Mouse (Mus musculus) MEL (cell line): ENCODE results near the gene Ppp1r15b. TPM values are rescaled to one million over a fixed set of nuclear protein-coding genes. Genes with fewer than 3 reads are reported as not detected.

Source experiments
- DNase-seq: peaks from one replicate; pipeline ENCODE4 v3.0.0; 2011; ENCODE audit warnings: low read depth, low spot score
- H3K27ac ChIP-seq: 2 replicates; pipeline ENCODE4 v1.5.1; 2012; ENCODE audit warnings: low read depth, mild to moderate bottlenecking, control low read depth, low read length, moderate library complexity; ENCODE audit not compliant: control insufficient read depth
- H3K27me3 ChIP-seq, 2 experiments: fragments of 150-350 bp in 1 of 2; sonication (generic) in 1 of 2; 2 replicates each; pipeline ENCODE4 v1.6.1; 2012; ENCODE audit warnings: low read length in 2 of 2, mild to moderate bottlenecking in 2 of 2, improper control_type of control experiment in 1 of 2, moderate library complexity in 1 of 2; ENCODE audit not compliant: insufficient read depth in 2 of 2, control insufficient read depth in 1 of 2
- H3K36me3 ChIP-seq, 2 experiments: 2 replicates each; pipeline ENCODE4 v1.6.1; 2012 to 2014; ENCODE audit warnings: low read length in 2 of 2, improper control_type of control experiment in 1 of 2, inconsistent platforms in 1 of 2, mild to moderate bottlenecking in 1 of 2; ENCODE audit not compliant: insufficient read depth in 2 of 2, control insufficient read depth in 1 of 2
- H3K4me1 ChIP-seq, 2 experiments: fragments of 150-350 bp in 1 of 2; sonication (generic) in 1 of 2; 2 replicates each; pipeline ENCODE4 v1.6.1; 2012; ENCODE audit warnings: low read length in 2 of 2, improper control_type of control experiment in 1 of 2, mild to moderate bottlenecking in 1 of 2; ENCODE audit not compliant: insufficient read depth in 2 of 2, control insufficient read depth in 1 of 2
- H3K4me3 ChIP-seq, 2 experiments: fragments of 150-350 bp in 1 of 2; sonication (generic) in 1 of 2; 2 replicates each; pipeline ENCODE4 v1.5.1; 2012; ENCODE audit warnings: low read depth in 2 of 2, low read length in 2 of 2, mild to moderate bottlenecking in 2 of 2, moderate library complexity in 2 of 2, control low read depth in 1 of 2, improper control_type of control experiment in 1 of 2; ENCODE audit not compliant: control insufficient read depth in 1 of 2, insufficient read depth in 1 of 2
- H3K79me2 ChIP-seq: 2 replicates; pipeline ENCODE4 v1.6.1; 2012; ENCODE audit warnings: mild to moderate bottlenecking, low read length, moderate library complexity; ENCODE audit not compliant: control insufficient read depth, poor library complexity, insufficient read depth
- H3K9ac ChIP-seq: 2 replicates; pipeline ENCODE4 v1.6.1; 2012; ENCODE audit warnings: low read depth, mild to moderate bottlenecking, control low read depth, low read length, moderate library complexity; ENCODE audit not compliant: control insufficient read depth, poor library complexity, severe bottlenecking
- H3K9me3 ChIP-seq: fragments of 150-350 bp; sonication (generic); replicated peaks from 2 replicates; pipeline ENCODE4 v1.6.1; 2012; ENCODE audit warnings: mild to moderate bottlenecking, low read length, improper control_type of control experiment, moderate library complexity; ENCODE audit not compliant: insufficient read depth
- CHD1 ChIP-seq: IDR thresholded peaks from 2 replicates; pipeline ENCODE4 v1.6.1; 2012; ENCODE audit warnings: low read depth, mild to moderate bottlenecking, inconsistent platforms, low read length, improper control_type of control experiment
- CHD2 ChIP-seq: IDR thresholded peaks from 2 replicates; pipeline ENCODE4 v1.6.1; 2011; ENCODE audit warnings: low read length, improper control_type of control experiment
- ETS1 ChIP-seq: IDR thresholded peaks from 2 replicates; pipeline ENCODE4 v1.6.1; 2012; ENCODE audit warnings: low read depth, mild to moderate bottlenecking, inconsistent platforms, low read length, improper control_type of control experiment, moderate library complexity
- HCFC1 ChIP-seq: IDR thresholded peaks from 2 replicates; pipeline ENCODE4 v1.6.1; 2012; ENCODE audit warnings: low read depth, mild to moderate bottlenecking, inconsistent platforms, low read length, improper control_type of control experiment, moderate library complexity
- MAFK ChIP-seq: IDR thresholded peaks from 2 replicates; pipeline ENCODE4 v1.6.1; 2011; ENCODE audit warnings: low read depth, mild to moderate bottlenecking, low read length, improper control_type of control experiment, borderline replicate concordance
- MAZ ChIP-seq: IDR thresholded peaks from 2 replicates; pipeline ENCODE4 v1.6.1; 2012; ENCODE audit warnings: low read depth, mild to moderate bottlenecking, inconsistent platforms, low read length, improper control_type of control experiment
- MYB ChIP-seq: IDR thresholded peaks from 2 replicates; pipeline ENCODE4 v1.6.1; 2011; ENCODE audit warnings: mild to moderate bottlenecking, low read depth, low read length, improper control_type of control experiment
- NELFE ChIP-seq: IDR thresholded peaks from 2 replicates; pipeline ENCODE4 v1.6.1; 2011; ENCODE audit warnings: low read depth, low read length, improper control_type of control experiment
- POLR2A ChIP-seq, 2 experiments: IDR thresholded peaks; 2 replicates each; pipeline ENCODE4 v1.6.1; 2011 to 2012; ENCODE audit warnings: low read length in 2 of 2, mild to moderate bottlenecking in 2 of 2, control low read depth in 1 of 2, improper control_type of control experiment in 1 of 2, low read depth in 1 of 2, moderate library complexity in 1 of 2; ENCODE audit not compliant: control insufficient read depth in 1 of 2, insufficient read depth in 1 of 2, poor library complexity in 1 of 2
- POLR2AphosphoS2 ChIP-seq: IDR thresholded peaks from 2 replicates; pipeline ENCODE4 v1.6.1; 2011; ENCODE audit warnings: low read length, improper control_type of control experiment
- RAD21 ChIP-seq: IDR thresholded peaks from 2 replicates; pipeline ENCODE4 v1.6.1; 2011; ENCODE audit warnings: mild to moderate bottlenecking, low read depth, low read length, improper control_type of control experiment
- RCOR1 ChIP-seq: IDR thresholded peaks from 2 replicates; pipeline ENCODE4 v1.6.1; 2012; ENCODE audit warnings: low read depth, mild to moderate bottlenecking, inconsistent platforms, low read length, improper control_type of control experiment
- SIN3A ChIP-seq: IDR thresholded peaks from 2 replicates; pipeline ENCODE4 v1.6.1; 2012; ENCODE audit warnings: low read length, improper control_type of control experiment, inconsistent platforms
- TCF12 ChIP-seq: IDR thresholded peaks from 2 replicates; pipeline ENCODE4 v1.6.1; 2014; ENCODE audit warnings: low read depth, mild to moderate bottlenecking, inconsistent platforms, low read length, improper control_type of control experiment, moderate library complexity
- UBTF ChIP-seq: IDR thresholded peaks from 2 replicates; pipeline ENCODE4 v1.6.1; 2012; ENCODE audit warnings: low read depth, mild to moderate bottlenecking, inconsistent platforms, low read length, improper control_type of control experiment, moderate library complexity, borderline replicate concordance; ENCODE audit not compliant: insufficient read depth
- USF2 ChIP-seq, 2 experiments: IDR thresholded peaks; 2 replicates each; pipeline ENCODE4 v1.6.1; 2011 to 2012; ENCODE audit warnings: improper control_type of control experiment in 2 of 2, low read length in 2 of 2, borderline replicate concordance in 1 of 2, inconsistent platforms in 1 of 2, low read depth in 1 of 2, mild to moderate bottlenecking in 1 of 2; ENCODE audit not compliant: insufficient read depth in 1 of 2
- ZMIZ1 ChIP-seq: IDR thresholded peaks from 2 replicates; pipeline ENCODE4 v1.6.1; 2012; ENCODE audit warnings: low read depth, mild to moderate bottlenecking, inconsistent platforms, low read length, improper control_type of control experiment, moderate library complexity
- polyA plus RNA-seq, 2 experiments: library from polyadenylated mRNA; stranded (reverse) in 1 of 2; unstranded in 1 of 2; fragments of >175 nt in 1 of 2; fragments of >200 nt in 1 of 2; gene quantifications; 2 replicates each; pipeline versions ENCODE4 v1.2.1 to v1.2.4; 2012; ENCODE audit warnings: low replicate concordance in 2 of 2, low read depth in 1 of 2; ENCODE audit not compliant: insufficient read length in 2 of 2, insufficient read depth in 1 of 2, missing spikeins in 1 of 2
- total RNA-seq: library from RNA; depleted of rRNA; stranded (reverse); fragments of 300-350 nt; gene quantifications from 2 replicates; pipeline ENCODE4 v1.2.3, GENCODE M21; 2012

Gene Ppp1r15b
- total and polyA plus RNA-seq, 3 experiments, result 53.1 to 56.3 TPM; not detected in 1

DNA sequence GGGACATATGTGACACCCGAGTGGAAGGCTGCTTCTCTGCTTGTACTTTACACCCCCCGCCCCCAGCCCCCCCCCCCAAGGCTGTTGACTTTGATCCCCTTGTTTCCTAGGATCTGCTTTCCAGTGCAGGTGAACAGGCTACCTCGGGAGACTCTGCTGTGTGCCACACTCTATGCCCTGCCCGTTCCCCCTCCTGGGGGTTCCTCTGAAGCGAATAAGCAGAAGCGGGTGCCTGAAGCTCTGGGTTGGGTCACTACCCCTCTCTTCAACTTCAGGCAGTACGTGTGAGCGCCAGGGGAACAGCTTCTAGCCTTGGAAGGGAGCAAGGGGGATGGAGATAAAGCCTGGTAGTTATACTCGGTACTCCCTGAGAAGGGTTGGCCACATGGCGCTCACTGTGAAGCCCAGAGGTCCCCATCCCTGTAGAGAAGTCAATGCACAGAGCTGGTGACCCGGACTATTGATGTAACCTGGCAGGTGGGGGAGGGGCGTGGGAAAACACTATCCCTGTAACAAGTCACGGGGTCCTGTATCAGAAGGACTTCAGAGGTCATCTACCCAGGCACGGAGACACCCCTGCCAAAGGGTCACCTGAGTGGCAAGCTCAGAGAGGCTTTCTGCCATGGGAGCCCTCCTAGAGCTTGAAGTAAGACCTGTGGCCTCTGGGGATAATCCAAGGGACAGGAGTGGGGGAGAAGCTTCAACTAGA lies 46.1 kb upstream of the Ppp1r15b start:
- Histone ChIP-seq H3K36me3 (peaks cover 0 to 19% of the 10 kb centered on the region in 2 experiments; a peak in 2 of 4 replicates), H3K79me2 (no peaks in the 10 kb centered on the region), H3K27me3 (no peaks in the 10 kb centered on the region), H3K9ac (peak overlapping the region; percentile 57), H3K4me1 (peaks cover 9 to 24% of the 10 kb centered on the region in 2 experiments; a peak in 3 of 4 replicates), H3K27ac (0 out of 2 replicates have a peak overlapping the region, but pooled peaks have one; percentile 46), H3K4me3 (no peak overlapping the region), H3K9me3 (no peaks in the 10 kb centered on the region)
- DNase-seq, result no peak
- TF ChIP-seq POLR2A (IDR thresholded peaks at IDR 0.05; ENCODE audit: control insufficient read depth in 1 of 2, insufficient read depth in 1 of 2, low read depth in 1 of 2, low read length in 2 of 2, poor library complexity in 1 of 2) (no peak), USF2 (IDR thresholded peaks at IDR 0.05; ENCODE audit: borderline replicate concordance in 1 of 2, insufficient read depth in 1 of 2, low read depth in 1 of 2, low read length in 2 of 2) (no peak), NELFE (no peak), RAD21 (no peak), MAZ (no peak), TCF12 (no peak)

GRCm38 (mm10) chr1:133085417-133085742 lies 45.6 kb upstream of the Ppp1r15b start:
- H3K27ac ChIP-seq, result no peak overlapping the region
- H3K9me3 ChIP-seq, result no peaks in the 10 kb centered on the region
- TF ChIP-seq ETS1, result no peak
- no peak for TF ChIP-seq UBTF
- TF ChIP-seq SIN3A, result no peak
- no peak for TF ChIP-seq ZMIZ1
- no peak for TF ChIP-seq MAFK
- TF ChIP-seq RCOR1, result no peak
- no peak for TF ChIP-seq HCFC1
- TF ChIP-seq POLR2AphosphoS2, result no peak
- no peak for TF ChIP-seq CHD2
- TF ChIP-seq MYB, result no peak
- TF ChIP-seq CHD1, result no peak
- H3K27me3 ChIP-seq, result no peaks in the 10 kb centered on the region
- H3K4me3 ChIP-seq, result no peak overlapping the region
- H3K79me2 ChIP-seq, result no peaks in the 10 kb centered on the region
- H3K9ac ChIP-seq, result no peak overlapping the region
- H3K4me1 ChIP-seq, result peaks cover 9 to 24% of the 10 kb centered on the region in 2 experiments; a peak in 3 of 4 replicates
- DNase-seq, result no peak
- peaks cover 0 to 19% of the 10 kb centered on the region in 2 experiments; a peak in 2 of 4 replicates for H3K36me3 ChIP-seq
